Mouse (Mus musculus) G1E-ER4 (cell line): Measurements from ENCODE around the gene Ctsz. TPM values are rescaled to one million over a fixed set of nuclear protein-coding genes. Genes with fewer than 3 reads are reported as not detected.

Experiments used
- GATA1 ChIP-seq: IDR thresholded peaks from one replicate; pipeline ENCODE4 v1.8.0; 2012; ENCODE audit warnings: low read length, inconsistent platforms
- polyA plus RNA-seq: library from polyadenylated mRNA; stranded (reverse); fragments of >175 nt; gene quantifications from 2 replicates; pipeline ENCODE4 v1.2.3, GENCODE M21; 2012

Gene Ctsz
- polyA plus RNA-seq, 1 experiment, result 34.8 TPM

DNA sequence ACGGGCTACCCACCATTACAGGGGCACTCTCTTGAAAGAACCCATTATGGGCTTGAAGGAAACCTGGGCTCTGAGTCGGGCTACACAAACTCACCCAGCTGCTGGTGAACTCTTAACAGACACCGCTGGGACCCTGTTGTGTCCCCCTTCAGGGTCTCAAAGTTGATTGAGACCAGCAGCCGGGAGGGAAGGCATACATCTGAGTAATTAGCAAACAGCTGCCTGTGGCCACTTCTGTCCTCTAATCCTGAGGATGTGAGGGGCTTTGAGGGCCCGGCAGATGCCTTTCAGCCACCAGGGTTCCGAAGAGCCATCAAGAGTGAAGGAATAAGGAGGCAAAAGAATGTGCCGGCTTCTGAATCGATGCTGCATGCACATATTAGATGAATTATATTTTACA, 8.1 kb upstream of the Ctsz start:
- TF ChIP-seq GATA1, result no peak

DNA sequence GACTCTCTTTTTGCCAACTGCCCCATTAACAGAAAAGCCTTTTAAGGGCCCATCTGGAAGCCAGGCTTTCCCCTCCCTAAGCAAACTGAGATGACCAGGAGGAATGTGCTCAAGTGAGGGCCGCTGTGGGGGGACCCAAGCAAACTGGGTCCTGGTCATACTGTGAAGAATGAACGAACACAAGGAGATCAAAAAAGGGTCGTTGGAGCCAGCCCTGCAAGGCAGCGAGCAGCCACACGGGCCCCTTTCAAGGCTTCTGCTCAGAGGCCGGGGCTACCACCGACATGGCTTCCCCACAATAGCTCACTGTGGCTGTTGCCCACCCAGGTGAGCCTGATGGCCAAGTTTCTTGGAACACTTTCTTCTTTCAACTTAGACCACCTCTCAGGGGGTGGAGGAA, 7.7 kb upstream of the Ctsz start:
- no peak for TF ChIP-seq GATA1

DNA sequence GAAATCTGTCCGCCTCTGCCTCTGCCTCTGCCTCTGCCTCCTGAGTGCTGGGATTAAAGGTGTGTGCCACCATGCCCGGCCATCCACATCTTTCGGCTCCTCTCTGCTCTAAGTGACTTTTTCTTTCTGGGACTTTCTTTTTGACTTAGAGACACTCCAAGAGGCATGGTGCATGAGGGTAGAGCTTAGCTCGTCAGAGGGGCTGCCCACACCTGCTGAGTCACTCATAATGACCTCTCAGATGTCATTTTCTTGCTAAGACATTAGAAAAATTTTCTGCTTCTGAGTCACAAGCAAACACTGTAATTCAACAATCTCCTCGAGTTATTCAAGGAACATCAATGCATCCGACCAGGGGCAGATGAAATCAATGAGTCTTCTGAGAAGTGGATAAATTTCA, 6.2 kb upstream of the Ctsz start:
- no peak for TF ChIP-seq GATA1

DNA sequence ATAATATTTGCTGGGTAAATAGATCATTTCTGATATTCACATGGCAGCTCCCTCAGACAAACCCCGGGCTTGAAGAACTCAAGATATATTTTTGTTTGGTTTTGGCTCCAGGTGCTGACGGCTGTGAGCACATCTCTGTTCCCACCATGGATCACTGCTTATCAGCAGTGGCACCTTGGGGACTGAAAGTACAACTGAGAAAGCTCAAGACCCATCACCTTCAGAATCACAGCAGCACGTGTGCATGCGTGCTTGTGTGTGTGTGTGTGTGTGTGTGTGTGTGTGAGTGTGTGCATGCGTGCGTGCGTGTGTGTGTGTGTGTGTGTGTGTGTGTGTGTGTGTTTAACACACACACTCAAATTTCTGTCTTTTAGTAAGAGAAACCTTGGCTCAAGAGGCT, 5.5 kb upstream of the Ctsz start:
- TF ChIP-seq GATA1, result no peak

DNA sequence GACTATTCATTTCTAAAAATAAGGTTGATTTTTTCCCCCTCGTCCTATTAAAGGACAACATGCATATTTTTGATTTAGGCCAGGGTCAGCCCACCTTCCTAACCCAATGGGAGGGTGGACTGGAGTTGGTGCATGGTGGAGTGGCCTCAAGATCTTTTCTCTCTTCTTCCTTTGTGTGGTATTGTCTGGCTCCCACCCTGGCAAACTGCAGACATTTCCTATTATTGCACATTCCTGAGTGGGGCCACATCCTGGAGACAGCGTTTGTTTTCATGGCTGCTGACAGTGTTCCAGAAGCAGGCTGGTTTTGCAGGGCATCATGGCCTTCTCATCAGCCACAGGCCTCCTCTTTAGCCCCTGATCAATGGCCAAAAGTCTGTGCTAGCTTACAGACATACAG, 4.2 kb upstream of the Ctsz start:
- TF ChIP-seq GATA1, result no peak

DNA sequence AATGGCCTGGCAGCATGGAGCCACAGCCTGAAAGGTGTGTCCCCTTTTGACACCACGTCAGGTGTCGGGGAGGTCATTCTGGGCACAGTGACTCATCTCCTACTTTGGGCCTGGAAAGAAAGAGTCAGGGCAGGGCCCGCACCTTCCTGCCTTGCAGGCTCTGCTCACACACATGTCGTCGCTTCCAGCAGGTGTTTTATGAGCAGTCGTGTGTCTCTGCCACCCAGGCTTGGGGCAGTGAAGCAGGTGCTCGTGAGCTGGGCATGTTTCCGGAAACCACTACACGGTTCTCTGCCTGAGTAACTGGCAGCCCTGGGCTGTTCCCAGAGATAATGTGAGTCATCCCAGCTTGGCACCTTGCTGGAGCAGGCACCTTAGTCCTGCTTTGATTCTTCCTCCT, 3.6 kb upstream of the Ctsz start:
- TF ChIP-seq GATA1, result no peak

DNA sequence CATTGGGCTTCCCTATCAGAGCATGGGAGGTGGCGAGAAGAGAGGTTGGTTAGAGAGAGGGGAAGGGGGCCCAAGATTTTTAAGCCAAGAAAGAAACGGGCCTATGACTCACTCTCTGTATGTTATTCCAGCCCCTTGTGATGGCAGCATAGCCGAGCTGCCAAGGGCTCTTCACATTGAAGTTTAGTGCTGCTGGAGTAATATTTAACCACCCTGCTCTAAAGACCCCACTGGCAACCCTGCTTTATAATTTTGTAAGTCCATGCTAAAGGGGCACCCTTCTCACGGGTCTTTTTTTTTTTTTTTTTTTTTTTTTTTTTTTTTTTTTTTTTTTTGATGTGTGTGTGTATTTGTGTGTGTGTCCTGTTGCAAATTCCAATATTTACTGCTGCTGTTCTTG, 3.1 kb upstream of the Ctsz start:
- TF ChIP-seq GATA1, result no peak

DNA sequence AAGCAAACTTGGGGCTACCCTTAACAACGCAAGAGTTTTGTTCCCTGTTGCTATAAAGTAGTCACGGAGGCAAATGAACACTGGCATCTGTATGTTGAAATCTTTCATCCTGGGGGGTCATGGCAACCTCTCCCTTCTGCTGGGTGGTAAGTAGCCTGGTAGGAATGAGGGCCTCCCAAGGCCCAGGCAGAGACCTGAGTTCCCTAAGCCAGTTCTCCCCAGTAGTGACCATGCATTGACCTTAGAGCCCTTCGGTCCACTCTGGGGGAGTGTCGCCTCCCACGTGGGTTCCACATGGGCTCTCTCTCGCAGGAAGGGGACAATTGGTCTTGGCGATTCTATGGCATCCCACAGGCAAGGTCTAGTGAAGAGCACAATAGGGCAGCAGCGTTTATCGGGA, 1.1 kb upstream of the Ctsz start:
- no peak for TF ChIP-seq GATA1

DNA sequence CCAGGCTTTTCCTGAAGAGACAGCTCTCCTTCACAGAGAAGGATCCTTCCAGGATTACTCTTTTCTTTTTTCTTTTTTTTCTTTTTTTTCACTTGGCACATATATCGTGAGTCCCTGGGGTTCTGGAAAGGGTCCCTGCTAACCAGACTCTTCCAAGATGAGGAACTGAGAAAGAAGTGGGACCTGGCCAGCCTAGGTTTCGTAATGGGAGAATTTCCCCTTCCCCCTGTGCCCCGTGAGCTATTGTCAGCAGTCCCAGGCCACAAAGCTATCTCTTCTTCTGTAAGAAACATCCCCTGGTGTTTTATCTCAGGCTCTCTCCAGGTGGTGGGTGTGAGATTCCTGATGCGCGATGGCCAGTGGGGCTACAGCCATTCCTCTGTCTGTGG, 605 bp upstream of the Ctsz start:
- TF ChIP-seq GATA1, result no peak

DNA sequence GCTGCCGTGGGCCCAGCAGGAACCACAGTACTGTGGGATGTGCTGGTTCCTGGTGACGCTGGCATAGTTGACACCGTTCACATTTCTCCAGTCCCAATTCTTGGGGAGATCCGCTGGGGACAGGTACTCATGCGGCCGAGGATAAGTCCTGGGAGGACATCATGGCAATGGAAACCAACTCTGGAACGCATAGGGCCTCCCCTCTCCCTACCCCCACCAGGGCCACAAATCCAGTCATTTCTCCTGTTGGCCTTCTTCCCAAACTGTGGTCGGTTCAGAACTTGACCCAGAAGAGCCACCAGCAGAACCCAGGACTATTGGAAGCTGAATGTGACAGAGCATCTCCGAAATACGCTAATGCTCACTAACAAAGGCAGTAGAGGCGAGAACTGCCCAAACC, 658 bp downstream of the Ctsz start:
- no peak for TF ChIP-seq GATA1

DNA sequence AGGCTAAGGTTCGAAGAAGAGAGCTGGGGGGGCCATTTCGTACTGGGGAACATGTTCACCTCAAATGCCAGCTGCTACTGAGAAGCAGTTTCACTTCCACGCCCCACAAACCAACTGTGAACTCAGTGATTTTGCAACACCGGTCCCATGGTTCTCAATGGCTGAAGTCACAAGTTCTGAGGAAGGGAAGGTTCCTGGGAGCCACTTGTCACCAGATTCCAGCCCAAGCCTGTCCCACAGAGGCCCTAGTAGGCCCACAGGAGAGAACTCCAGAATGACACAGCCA, 1.2 kb downstream of the Ctsz start:
- TF ChIP-seq GATA1, result no peak

DNA sequence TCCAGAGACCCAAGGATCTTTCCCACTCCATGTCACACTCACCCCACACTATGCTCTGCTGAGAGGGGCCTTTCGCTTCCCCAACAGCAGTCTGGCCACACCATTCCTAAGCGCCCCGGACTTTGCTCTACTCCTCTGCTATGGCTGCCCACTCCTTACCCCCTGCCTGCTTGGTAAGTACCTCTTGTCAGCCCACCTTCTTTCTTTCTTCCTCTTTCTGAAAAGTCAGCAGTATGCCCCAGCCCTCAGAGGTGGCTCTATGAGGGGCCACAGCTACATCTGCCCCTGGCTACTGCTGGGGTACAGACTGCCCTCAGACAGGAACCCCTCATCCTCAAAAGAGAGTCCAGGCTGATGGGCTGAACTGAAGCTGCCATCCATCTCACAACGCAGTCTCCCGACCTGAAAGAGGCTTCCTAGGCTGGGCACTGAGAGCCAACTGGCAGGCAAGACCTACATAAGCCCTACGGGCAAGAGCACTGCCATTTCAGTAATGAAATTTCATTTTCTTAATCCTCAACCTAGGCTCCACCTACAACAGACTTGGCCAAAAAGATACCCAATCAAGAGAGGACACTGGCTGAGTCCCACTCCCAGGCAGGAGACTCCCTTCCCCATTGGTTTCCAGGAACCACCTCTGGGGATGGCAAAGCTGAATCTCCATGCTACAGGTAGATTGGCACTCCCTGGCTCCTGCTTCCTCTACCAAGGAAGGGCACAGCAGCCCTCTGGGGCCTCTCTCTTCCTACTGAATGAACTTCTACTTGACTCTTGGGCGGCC, 1.7 kb downstream of the Ctsz start:
- TF ChIP-seq GATA1, result no peak

DNA sequence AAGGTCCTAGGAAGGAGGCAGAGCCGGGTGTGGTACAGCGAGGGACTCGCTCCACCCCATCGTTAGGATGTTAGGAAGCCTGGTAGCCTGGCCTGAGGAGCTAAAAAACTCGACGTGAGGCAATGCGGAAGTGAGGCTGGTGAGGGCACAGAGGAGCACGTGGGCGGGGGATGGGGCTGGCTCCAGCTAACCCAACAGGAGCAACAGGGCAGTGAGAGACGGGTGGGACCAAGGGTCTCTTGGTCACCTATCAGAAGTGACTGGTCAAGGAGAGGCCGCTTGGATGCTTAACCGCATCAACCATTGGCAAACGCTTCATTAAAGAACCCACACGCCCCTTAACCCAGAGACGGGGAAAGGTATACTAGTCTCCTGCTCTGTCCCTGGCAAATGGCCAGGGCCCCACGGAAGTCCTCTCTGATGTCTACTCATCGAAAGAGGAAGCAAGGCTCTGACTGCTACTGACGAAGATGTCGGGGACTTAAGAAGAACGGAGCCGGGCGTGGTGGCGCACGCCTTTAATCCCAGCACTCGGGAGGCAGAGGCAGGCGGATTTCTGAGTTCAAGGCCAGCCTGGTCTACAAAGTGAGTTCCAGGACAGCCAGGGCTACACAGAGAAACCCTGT, 2.6 kb downstream of the Ctsz start:
- no peak for TF ChIP-seq GATA1

DNA sequence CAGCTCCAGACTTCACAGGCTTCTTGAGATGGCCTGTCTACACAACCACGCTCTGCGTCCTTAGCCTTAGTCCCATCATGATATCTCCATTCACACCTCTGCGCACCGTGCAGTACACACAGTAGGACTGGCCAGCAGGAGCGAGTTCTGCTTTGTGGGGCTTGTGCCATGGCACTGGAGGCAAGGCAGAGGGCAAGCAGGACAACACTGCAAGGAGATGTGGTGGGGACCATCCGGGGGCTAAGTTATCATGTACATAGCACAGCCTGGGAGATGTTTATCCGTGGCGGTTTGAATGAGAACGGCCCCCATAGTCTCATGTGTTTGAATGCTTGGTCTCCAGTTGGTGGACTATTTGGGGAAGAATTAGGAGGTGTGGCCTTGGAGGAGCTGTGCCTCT, 3.9 kb downstream of the Ctsz start:
- no peak for TF ChIP-seq GATA1

DNA sequence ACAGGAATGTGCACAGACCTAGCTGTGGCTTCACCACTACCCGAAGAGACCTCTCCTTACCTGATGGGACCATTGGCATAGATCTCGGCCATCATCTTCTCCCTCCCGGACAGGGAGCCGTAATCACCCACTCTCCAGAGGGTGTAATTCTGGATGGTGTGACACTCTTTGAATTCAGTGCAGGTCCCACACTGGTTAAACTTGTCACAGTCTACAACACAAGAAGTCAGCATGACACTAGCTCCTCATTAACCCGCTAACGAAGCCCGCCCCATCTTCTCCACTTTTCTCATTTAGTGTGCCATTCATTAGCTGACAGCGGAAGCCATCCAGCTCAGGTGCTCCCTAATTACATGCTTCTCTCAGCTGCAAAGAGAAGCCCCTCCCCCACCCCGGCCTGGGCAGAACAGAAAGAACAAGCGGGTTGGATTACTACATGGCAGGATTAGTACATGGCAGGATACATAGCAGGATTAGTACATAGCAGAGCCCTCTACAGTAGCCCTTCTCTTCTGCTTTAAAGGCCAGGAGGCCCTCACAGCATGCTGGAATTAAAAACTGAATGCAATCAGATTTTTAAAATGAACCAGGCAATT, 9.7 kb downstream of the Ctsz start:
- no peak for TF ChIP-seq GATA1

DNA sequence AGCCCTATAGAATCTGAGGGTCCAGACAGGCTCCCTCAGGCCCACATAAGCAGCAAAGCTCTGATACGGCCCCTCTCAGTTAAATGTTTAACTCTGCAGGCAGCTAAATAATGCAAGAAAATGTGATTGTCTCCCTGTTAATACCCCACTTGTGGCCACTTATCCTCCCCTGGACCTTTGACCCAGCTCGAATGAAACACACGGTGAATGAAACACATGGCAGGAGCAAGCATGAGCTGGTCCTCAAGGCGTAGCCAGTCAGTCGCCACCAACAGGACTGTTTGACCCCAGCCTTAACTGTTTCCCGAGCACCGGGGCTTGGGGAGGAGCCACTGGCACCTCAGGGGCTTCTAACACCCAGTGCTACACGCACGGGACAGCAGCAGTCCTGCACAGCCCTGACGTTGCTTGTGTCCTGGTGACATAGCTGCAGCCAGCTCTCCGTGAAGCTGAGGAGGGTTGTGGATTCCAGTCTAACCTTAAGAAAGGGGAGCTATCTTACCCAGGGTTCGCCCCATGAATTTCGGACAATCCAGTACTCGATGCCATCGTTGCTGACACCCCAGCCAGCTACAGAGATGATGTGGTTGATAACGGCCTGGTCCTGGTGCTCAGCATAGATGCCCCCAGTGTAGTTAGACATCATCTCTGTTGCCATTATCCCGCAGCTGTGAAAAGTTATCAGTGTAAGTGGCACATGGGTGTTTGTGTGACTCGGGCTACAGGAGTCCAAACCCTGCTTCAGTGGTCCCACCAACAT, 10.6 kb downstream of the Ctsz start:
- TF ChIP-seq GATA1, result no peak
